Mouse (Mus musculus) testis, adult 2 months (tissue): ENCODE results near the gene Fance.

Experiments used
- CTCF ChIP-seq: fragments of 200-500 bp; IDR thresholded peaks from 2 replicates; pipeline ENCODE4 v1.5.1; 2012; ENCODE audit warnings: low read depth, mild to moderate bottlenecking, inconsistent platforms, low read length, moderate library complexity; ENCODE audit not compliant: control insufficient read depth, insufficient read depth, insufficient replicate concordance
- POLR2A ChIP-seq: fragments of 200-500 bp; IDR thresholded peaks from 2 replicates; pipeline ENCODE4 v1.6.1; 2012; ENCODE audit warnings: low read depth, mild to moderate bottlenecking, inconsistent platforms, low read length, moderate library complexity; ENCODE audit not compliant: control insufficient read depth

DNA sequence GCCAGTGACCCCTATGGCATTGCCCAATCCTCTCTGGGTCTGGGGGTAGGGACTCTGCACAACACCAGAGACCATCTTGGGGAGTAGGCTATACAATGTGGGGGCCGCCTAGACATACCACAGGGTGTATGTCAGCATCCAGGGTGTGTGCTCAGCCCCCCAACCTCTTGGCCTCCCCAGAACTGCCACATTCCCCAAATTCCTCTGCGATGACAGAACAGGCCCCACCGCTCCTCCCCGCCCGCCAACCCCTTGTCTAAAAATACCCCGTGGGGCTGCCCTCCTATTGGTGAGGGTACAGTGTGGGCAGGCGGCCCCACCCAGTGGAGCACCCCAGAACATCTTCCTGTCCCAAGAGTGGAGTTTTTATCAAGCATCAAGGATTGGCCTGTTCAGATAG, 27.3 kb downstream of the Fance start:
- TF ChIP-seq POLR2A (no peak), CTCF (no peak)
